Mouse (Mus musculus): ENCODE measurements around the gene Mrm3. TPM values are rescaled to one million over a fixed set of nuclear protein-coding genes. Genes with fewer than 3 reads are reported as not detected.
A peak's percentile ranks its signal among the peaks of the same experiment; 100 is the strongest.
"Not testable (repeated sequence)": the region's sequence is repeated elsewhere in the genome, so short reads cannot be mapped to it uniquely, and the experiment has no call there.

Gene Mrm3
- 10 to 100 TPM; 16.8 to 18.3 TPM for total RNA-seq (2021)

- DNase-seq (ENCODE audit: low spot score in 2 of 2), result peak; percentile 91 to 95
- intact Hi-C loops (cut with DNase I), result loop anchor here (2.0 kb wide), 1 partner anchor 64 kb away; the partner anchor contains the start of genes Fam57a and Vps53
These were observed at the start of gene Mrm3, which contains the start of gene Glod4 for GRCm38 (mm10) chr11:76242901-76243810. Gene Mrm3, plus strand, starts transcription at chr11:76243715. Gene Glod4, minus strand, starts transcription at chr11:76243725.

- DNase-seq (ENCODE audit: low spot score in 2 of 2), result no peak
- intact Hi-C loops (cut with DNase I), result no loop called here
These were observed 47.1 kb upstream of the Mrm3 start for GRCm38 (mm10) chr11:76196275-76196976.

GRCm38 (mm10) chr11:76196977-76197469 lies 46.5 kb upstream of the Mrm3 start:
- intact Hi-C loops (cut with DNase I), result no loop called here
- DNase-seq (ENCODE audit: low spot score in 2 of 2), result no peak

- peak; percentile 85 to 87 for DNase-seq (ENCODE audit: low spot score in 2 of 2)
- intact Hi-C loops (cut with DNase I), result no loop called here
These were observed 41.5 kb upstream of the Mrm3 start for GRCm38 (mm10) chr11:76201761-76202674.

- no peak for DNase-seq (ENCODE audit: low spot score in 2 of 2)
- intact Hi-C loops (cut with DNase I), result no loop called here
These were observed 36.7 kb upstream of the Mrm3 start for GRCm38 (mm10) chr11:76206793-76207192.

- DNase-seq (ENCODE audit: low spot score in 2 of 2), result peak in 1 of 2 experiments; percentile 32
- intact Hi-C loops (cut with DNase I), result no loop called here
These were observed 33.1 kb upstream of the Mrm3 start for GRCm38 (mm10) chr11:76210228-76210985.

GRCm38 (mm10) chr11:76211595-76211994 lies 31.9 kb upstream of the Mrm3 start:
- DNase-seq (ENCODE audit: low spot score in 2 of 2); intact Hi-C loops (cut with DNase I): not testable (repeated sequence)

- intact Hi-C loops (cut with DNase I), result no loop called here
- no peak for DNase-seq (ENCODE audit: low spot score in 2 of 2)
These were observed 29.7 kb upstream of the Mrm3 start for GRCm38 (mm10) chr11:76213841-76214240.

GRCm38 (mm10) chr11:76215011-76215410 lies 28.5 kb upstream of the Mrm3 start:
- DNase-seq (ENCODE audit: low spot score in 2 of 2), result no peak
- intact Hi-C loops (cut with DNase I), result no loop called here

GRCm38 (mm10) chr11:76216049-76216540 lies 27.4 kb upstream of the Mrm3 start:
- no peak for DNase-seq (ENCODE audit: low spot score in 2 of 2)
- intact Hi-C loops (cut with DNase I), result no loop called here

GRCm38 (mm10) chr11:76216681-76217389 lies 26.7 kb upstream of the Mrm3 start:
- intact Hi-C loops (cut with DNase I), result loop anchor here (1.0 kb wide), 1 partner anchor 38 kb away; the partner anchor contains the start of genes Fam57a and Vps53
- peak in 1 of 2 experiments; percentile 48 for DNase-seq (ENCODE audit: low spot score in 2 of 2)

GRCm38 (mm10) chr11:76217390-76217800 lies 26.1 kb upstream of the Mrm3 start, which contains the start of the genes Dbil5 and Gemin4:
Gene Dbil5, plus strand, starts transcription at chr11:76217608.
Gene Gemin4, minus strand, starts transcription at chr11:76217664.
- intact Hi-C loops (cut with DNase I), result loop anchor here (1.0 kb wide), 1 partner anchor 38 kb away; the partner anchor contains the start of genes Fam57a and Vps53
- DNase-seq (ENCODE audit: low spot score in 2 of 2), result peak; percentile 96 to 98

- no peak for DNase-seq (ENCODE audit: low spot score in 2 of 2)
These were observed 18.9 kb upstream of the Mrm3 start for GRCm38 (mm10) chr11:76224631-76225030.

GRCm38 (mm10) chr11:76225051-76225450 lies 18.5 kb upstream of the Mrm3 start:
- DNase-seq (ENCODE audit: low spot score in 2 of 2), result no peak
- intact Hi-C loops (cut with DNase I), result no loop called here

More at GRCm38 (mm10) chr11:76224631-76225030, 18.9 kb upstream of the Mrm3 start:
- intact Hi-C loops (cut with DNase I), result no loop called here

- no peak for DNase-seq (ENCODE audit: low spot score in 2 of 2)
- intact Hi-C loops (cut with DNase I), result no loop called here
These were observed 7.4 kb upstream of the Mrm3 start for GRCm38 (mm10) chr11:76236136-76236535.

- intact Hi-C loops (cut with DNase I), result no loop called here
- no peak for DNase-seq (ENCODE audit: low spot score in 2 of 2)
These were observed 3.8 kb upstream of the Mrm3 start for GRCm38 (mm10) chr11:76239750-76240149.

GRCm38 (mm10) chr11:76243811-76244546 lies 464 bp downstream of the Mrm3 start:
- intact Hi-C loops (cut with DNase I), result loop anchor here (2.0 kb wide), 1 partner anchor 65 kb away; the partner anchor contains the start of genes Fam57a and Vps53
- no peak for DNase-seq (ENCODE audit: low spot score in 2 of 2)

Data from left cerebral cortex, postnatal 25 days (tissue).